Mouse (Mus musculus) testis, adult 2 months (tissue): ENCODE measurements around the gene Slamf7.

ENCODE experiments used
- CTCF ChIP-seq: fragments of 200-500 bp; IDR thresholded peaks from 2 replicates; pipeline ENCODE4 v1.5.1; 2012; ENCODE audit warnings: low read depth, mild to moderate bottlenecking, inconsistent platforms, low read length, moderate library complexity; ENCODE audit not compliant: control insufficient read depth, insufficient read depth, insufficient replicate concordance
- POLR2A ChIP-seq: fragments of 200-500 bp; IDR thresholded peaks from 2 replicates; pipeline ENCODE4 v1.6.1; 2012; ENCODE audit warnings: low read depth, mild to moderate bottlenecking, inconsistent platforms, low read length, moderate library complexity; ENCODE audit not compliant: control insufficient read depth

DNA sequence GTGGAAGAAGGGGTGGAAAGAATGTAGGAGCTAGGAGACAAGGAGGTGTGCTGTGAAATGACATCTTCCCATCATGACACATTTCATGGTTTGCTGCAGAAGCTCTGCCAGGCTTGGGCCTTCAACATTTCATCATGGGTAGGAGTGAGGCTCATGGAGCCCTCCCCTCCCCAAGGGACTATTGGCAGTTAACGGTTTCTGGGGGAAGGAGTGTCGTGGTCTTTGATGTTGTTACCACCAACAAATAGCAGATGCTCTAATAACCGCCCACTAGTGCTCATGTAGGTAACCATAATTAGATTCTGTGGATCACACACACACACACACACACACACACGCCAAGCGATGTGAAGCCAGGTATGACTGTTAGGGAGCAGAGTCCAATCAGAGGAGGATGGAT, at the start of gene Slamf7:
- TF ChIP-seq CTCF (no peak), POLR2A (no peak; the same call in 1 of the 2 replicates)
